Mouse (Mus musculus): ENCODE results near the gene Jagn1. TPM values are rescaled to one million over a fixed set of nuclear protein-coding genes. Genes with fewer than 3 reads are reported as not detected.
A peak's percentile ranks its signal among the peaks of the same experiment; 100 is the strongest.

Gene Jagn1
- 10 to 100 TPM; 24.0 to 24.5 TPM for total RNA-seq (2021)
- long read RNA-seq, experiment 1, transcript Jagn1-201 (2 exons, 1,201 nt): major isoform, 32 of 33 reads
- long read RNA-seq, experiment 1, partial matches to known transcripts: 0 of 33 reads
- long read RNA-seq, experiment 1, other reads (novel, unspliced or antisense): 0 of 33 reads
- long read RNA-seq, experiment 2, transcript Jagn1-201 (2 exons, 1,201 nt): major isoform, 32 of 34 reads
- long read RNA-seq, experiment 2, partial matches to known transcripts: 0 of 34 reads
- long read RNA-seq, experiment 2, other reads (novel, unspliced or antisense): 1 of 34 reads

DNA sequence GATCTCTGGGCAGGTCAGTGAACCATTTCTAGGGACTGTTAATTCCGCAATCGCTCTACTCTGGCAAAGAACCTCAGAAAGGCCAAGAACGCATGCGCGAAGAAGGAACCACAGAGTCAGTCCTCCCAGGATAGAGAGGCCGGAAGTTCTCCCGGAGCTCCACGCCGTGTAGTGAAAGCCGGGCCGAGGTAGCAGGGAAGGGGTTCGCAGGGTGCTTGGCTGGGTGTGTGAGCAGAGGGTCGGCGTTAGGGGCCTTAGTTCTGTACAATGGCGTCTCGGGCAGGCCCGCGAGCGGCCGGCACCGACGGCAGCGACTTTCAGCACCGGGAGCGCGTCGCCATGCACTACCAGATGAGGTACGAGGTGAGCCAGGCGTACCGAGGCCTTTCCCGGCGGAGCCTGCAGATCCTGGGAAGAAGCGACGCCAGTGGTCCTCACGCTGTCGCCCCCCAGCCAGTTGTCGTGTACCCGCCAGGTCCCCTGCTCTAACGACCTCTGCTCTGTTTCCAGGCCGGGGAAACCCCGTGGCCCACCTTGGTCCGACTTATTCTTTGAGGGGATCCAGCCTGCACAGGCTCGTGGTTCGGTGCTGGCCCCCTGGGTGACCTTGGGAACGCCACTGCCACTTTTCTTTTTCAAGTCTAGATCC is at the start of gene Jagn1:
Jagn1 (plus strand) TSS at position 128 of the 649 bp plus-strand sequence.
- intact Hi-C loops (cut with DNase I): loop anchor here (2.0 kb wide), 1 partner anchor 24 kb away; no protein-coding TSS in a partner anchor
- peak; percentile 92 to 93 for DNase-seq

- no peak for DNase-seq
- intact Hi-C loops (cut with DNase I): no loop called here
Observed at GRCm38 (mm10) chr6:113393951-113394350, 48.4 kb upstream of the Jagn1 start.

DNA sequence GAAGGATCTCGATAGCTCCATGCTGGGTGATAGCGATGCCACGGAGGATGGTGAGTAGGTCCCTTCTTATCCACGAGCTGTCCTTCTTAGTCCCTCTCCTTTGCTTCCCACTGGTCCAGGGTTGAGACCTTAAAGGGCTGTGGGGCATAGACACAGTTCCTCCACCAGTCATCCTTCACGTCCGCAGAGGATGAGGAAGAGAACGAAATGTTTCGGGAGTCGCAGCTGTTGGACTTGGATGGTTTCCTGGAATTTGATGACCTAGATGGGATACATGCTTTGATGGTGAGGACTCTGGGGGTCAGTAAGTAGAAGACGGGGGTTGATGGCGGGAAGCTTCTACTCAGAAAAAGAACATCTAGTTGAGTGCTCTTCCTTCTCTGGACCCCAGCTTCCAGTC is 47.6 kb upstream of the Jagn1 start:
- intact Hi-C loops (cut with DNase I): no loop called here
- no peak for DNase-seq

DNA sequence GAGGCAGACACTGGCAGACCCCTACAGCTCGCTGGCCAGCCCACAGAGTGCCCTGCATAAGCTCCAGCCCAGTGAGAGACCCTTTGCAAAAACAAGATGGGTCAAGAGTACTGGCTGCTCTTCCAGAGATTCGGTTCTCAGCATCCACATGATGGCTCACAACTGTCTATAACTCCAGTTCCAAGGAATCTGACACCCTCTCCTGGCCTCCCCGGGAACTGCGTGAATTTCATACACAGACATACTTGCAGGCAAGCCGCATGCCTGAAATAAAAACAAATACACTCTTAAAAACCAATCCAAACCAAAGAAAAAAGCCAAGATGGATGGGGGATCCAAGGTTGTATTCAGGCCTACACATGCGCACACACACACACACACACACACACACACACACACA is 46.9 kb upstream of the Jagn1 start:
- intact Hi-C loops (cut with DNase I): no loop called here
- DNase-seq: no peak

DNA sequence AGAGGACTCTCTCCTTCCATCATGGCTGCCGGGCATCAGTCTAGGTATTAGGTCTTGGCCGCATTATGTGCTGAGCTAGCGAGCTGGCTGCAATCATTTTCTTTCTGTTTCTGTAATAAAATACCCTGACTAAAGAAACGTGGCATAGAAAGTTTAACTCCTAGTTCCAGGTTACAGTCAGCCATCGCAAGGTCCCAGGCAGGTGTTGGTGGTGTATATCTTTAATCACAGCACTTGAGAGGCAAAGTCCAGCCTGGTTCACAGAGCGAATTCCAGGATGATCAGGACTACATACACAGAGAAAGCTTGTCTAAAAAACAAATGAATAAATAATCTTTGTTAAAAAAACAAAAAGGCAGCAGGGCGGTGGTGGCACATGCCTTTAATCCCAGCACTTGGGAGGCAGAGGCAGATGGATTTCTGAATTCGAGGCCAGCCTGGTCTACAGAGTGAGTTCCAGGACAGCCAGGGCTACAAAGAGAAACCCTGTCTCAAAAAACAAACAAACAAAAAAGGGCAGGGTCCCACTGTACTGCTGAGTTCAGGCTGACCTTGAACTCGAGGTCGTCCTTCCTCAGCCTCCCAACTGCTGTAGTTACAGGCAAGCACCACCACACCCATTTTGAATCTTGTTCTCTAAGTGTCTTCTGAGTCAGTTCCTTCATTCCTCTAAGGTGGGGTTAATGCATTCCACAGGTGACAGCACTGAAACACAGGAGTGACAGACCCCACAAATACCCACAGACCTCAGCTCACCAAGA is 45.9 kb upstream of the Jagn1 start:
- no peak for DNase-seq
- intact Hi-C loops (cut with DNase I): no loop called here

GRCm38 (mm10) chr6:113402094-113402493 is 40.3 kb upstream of the Jagn1 start:
- no peak for DNase-seq
- intact Hi-C loops (cut with DNase I): no loop called here

DNA sequence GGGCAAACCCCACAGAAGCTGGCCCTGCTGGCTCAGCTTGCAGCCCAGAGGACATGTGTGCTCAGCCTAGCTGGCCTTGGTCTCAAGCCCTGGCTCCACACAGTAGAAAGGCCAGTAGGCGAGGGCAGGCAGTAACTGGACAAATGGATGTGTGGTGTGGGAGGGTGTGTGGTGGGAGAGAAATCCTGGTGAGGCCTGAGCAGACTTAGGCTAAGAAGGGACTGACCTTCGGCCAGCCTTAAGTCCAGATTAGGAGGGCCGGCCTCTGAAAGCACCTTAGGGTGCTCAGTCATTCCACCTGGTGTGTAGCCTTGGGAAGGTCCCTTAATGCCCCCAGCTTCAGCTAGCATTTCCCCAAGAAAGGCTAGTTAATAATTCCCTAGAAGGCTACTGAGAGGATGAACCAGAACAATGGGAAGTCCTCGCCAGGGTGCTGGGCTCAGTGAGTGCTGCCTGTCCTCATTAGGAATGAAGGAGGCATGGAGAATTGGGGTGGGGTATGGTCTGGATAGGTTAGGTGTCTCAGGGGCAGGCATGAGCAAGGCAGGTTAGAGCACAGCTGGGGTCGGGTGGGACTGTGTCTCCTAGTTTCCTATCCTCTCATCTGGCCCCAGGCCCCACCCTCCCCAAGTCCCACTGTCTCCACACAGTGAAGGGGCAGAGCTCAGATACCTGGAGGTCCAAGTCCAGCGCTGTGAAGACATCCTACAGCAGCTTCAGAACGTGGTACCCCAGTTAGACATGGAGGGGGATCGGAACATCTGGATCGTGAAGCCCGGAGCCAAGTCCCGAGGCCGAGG is 37.5 kb upstream of the Jagn1 start:
- intact Hi-C loops (cut with DNase I): no loop called here
- DNase-seq: no peak

GRCm38 (mm10) chr6:113405483-113405882 is 36.9 kb upstream of the Jagn1 start:
- intact Hi-C loops (cut with DNase I): no loop called here
- no peak for DNase-seq

DNA sequence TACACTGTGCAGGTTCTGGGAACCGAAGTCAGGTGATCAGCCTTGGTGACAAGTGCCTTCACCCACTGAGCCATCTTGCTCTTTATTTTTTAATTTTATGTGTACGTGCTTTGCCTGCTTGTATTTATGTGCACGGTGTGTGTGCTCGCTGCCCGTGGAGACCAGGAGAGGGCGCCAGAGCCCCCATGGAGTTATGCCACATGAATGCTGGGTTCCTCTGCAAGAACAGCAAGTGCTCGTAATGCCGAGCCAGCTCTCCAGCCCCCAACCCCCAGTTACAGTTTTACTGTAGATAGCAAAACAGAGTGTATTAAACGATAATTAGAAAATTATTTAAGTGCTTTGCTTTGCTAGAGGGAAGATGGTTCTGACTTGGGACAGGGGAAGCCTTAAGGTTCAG is 35.7 kb upstream of the Jagn1 start:
- intact Hi-C loops (cut with DNase I): no loop called here
- DNase-seq: no peak

- DNase-seq: no peak
- intact Hi-C loops (cut with DNase I): no loop called here
Observed at GRCm38 (mm10) chr6:113410001-113410400, 32.4 kb upstream of the Jagn1 start.

DNA sequence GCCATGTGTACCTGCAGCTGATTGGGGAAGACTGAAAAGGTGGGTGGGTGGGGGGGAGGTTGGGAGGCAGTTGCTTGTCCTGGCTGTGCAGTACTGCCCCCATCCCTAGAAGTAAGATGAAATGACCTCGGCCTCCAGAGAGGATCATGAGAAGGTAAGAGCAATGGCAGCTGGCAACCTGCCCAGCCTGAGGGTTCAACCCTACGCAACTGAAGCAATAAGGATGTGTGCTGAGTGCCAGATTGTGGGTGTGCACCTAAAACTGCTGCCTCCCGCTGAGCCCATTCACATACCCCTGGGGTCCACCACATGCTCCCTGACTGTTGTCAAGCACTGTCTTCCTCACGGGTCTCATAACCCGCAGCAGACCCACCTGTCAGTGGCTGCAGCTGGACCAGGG is 26.0 kb upstream of the Jagn1 start:
- no peak for DNase-seq
- intact Hi-C loops (cut with DNase I): no loop called here

- intact Hi-C loops (cut with DNase I): no loop called here
- DNase-seq: peak in 1 of 2 experiments; percentile 13
Observed at GRCm38 (mm10) chr6:113418441-113419198, 23.7 kb upstream of the Jagn1 start.

DNA sequence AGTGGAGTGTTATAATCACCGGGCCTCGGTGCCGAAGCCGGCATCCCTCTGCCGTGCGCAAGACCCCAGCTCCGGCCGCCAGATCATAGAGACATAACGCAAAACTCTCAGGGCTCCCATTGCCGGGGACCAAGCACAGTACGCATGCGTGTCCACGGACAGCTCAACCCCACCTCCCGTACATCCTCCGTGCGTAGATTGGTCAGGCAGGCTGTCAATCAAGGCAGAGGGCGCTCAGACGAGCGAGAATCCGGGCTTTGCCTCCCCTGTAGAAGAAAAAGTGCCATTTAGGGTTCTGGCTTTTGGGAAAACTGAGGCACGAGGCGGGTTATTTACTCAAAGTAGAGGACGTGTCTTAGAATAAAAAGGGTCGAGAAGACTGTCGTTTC is 23.2 kb upstream of the Jagn1 start, which contains the start of gene Rpusd3:
Rpusd3 (minus strand) TSS at position 142 of the 389 bp plus-strand sequence.
- intact Hi-C loops (cut with DNase I): no loop called here
- peak; percentile 100 for DNase-seq

DNA sequence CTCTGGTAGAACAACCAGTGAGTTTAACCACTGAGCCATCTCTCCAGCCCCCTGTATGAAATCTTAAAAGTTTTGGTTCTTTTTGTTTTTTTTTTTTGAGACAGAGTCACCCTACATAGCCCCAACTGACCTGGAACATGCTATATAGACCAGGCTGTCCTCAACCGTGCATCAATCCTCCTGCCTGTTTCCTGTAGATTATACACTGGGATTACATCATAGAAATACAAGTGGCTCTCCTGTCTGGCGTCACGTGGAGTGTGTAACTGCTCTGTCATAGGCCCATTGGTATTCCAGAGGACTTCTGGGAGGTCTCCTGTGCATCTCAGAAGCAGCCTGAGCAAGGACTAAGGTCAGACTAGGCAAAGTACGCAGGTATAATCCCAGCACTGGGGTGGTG is 19.4 kb upstream of the Jagn1 start:
- no peak for DNase-seq
- intact Hi-C loops (cut with DNase I): no loop called here

- no peak for DNase-seq
- intact Hi-C loops (cut with DNase I): no loop called here
Observed at GRCm38 (mm10) chr6:113424187-113424586, 18.2 kb upstream of the Jagn1 start.

- intact Hi-C loops (cut with DNase I): no loop called here
- DNase-seq: no peak
Observed at GRCm38 (mm10) chr6:113426696-113427095, 15.7 kb upstream of the Jagn1 start.

DNA sequence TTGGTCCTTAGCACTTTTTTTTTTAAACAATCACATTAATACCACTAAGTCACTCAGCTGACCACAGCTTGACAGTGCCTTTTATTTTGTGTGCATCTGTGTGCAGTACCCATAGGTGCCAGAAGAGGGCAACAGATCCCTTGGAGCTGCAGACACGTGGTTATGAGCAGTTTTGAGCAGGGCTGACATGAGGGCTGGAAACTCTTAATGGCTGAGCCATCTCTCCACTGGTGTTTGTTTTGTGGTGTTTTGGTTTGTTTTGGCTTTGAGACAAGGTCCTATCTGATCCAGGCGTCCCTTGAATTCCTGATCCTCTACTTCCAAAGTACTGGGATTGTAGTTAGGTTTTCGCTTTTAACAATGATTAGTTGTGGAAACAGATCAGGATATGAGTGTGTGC is 15.0 kb upstream of the Jagn1 start:
- intact Hi-C loops (cut with DNase I): no loop called here
- DNase-seq: peak in 1 of 2 experiments; percentile 56

- intact Hi-C loops (cut with DNase I): no loop called here
- DNase-seq: no peak
Observed at GRCm38 (mm10) chr6:113428006-113428405, 14.4 kb upstream of the Jagn1 start.

DNA sequence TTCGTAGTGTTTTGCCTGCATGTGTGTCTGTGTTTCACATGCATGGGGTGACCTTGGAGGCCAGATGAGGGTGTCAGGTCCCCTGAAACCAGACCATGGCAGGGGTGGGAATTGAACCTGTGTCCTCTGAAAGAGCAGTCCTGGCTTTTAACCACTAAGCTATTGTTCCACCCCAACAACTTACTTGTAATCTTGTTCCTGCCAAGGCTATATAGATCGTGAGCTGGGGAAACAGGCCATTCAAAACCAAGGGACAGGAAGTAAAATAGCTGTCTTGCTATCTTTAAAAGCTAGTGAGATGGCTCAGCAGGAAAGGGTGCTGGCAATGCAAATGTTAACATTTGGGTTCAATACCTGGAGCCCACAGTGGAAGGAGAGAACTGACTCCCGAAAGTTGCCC is 12.4 kb upstream of the Jagn1 start:
- no peak for DNase-seq
- intact Hi-C loops (cut with DNase I): no loop called here

DNA sequence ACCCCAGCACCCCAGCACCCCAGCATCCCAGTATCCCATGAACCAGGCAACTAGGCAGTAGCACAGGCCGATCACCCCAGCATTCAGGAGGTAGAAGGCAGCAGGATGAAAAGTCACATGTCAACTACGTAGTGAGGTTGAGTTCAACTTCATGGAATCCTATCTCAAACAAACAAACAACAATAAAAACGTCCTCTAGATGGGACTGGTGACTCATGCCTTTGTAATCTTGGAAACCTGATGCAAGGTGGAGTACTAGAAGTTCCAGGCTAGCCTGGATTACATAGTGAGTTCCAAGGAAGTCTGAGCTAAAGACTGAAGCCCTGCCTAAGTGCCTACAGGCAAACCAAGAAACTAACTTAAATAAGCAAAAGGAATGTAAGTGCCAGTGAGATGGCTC is 11.5 kb upstream of the Jagn1 start:
- DNase-seq: no peak
- intact Hi-C loops (cut with DNase I): no loop called here
